Mouse (Mus musculus) spleen, postnatal 14 days (tissue): ENCODE data around the gene Mb21d2.

Experiments used
- DNase-seq, 2 experiments: peaks; one replicate each; pipeline ENCODE4 v3.0.0; 2021 to 2022; ENCODE audit warnings: low spot score in 2 of 2

Mb21d2 gene

GRCm38 (mm10) chr16:28866584-28867295, 62.7 kb downstream of the Mb21d2 start:
- no peak for DNase-seq

- DNase-seq, result no peak
These were observed 65.9 kb downstream of the Mb21d2 start for GRCm38 (mm10) chr16:28863616-28864015.

GRCm38 (mm10) chr16:28862093-28862492, 67.4 kb downstream of the Mb21d2 start:
- DNase-seq, result no peak

- DNase-seq, result no peak
These were observed 69.8 kb downstream of the Mb21d2 start for GRCm38 (mm10) chr16:28859678-28860077.

GRCm38 (mm10) chr16:28859009-28859288, 70.5 kb downstream of the Mb21d2 start:
- DNase-seq, result no peak

GRCm38 (mm10) chr16:28858210-28859008, 71.1 kb downstream of the Mb21d2 start:
- no peak for DNase-seq

GRCm38 (mm10) chr16:28851409-28851821, 78.1 kb downstream of the Mb21d2 start:
- no peak for DNase-seq

GRCm38 (mm10) chr16:28850881-28851280, 78.6 kb downstream of the Mb21d2 start:
- no peak for DNase-seq

GRCm38 (mm10) chr16:28846123-28846522, 83.3 kb downstream of the Mb21d2 start:
- no peak for DNase-seq

GRCm38 (mm10) chr16:28845336-28845735, 84.1 kb downstream of the Mb21d2 start:
- no peak for DNase-seq

GRCm38 (mm10) chr16:28841102-28841501, 88.4 kb downstream of the Mb21d2 start:
- DNase-seq, result no peak

- peak in 1 of 2 experiments; percentile 5 for DNase-seq
These were observed 89.1 kb downstream of the Mb21d2 start for GRCm38 (mm10) chr16:28840075-28840974.

- no peak for DNase-seq
These were observed 89.9 kb downstream of the Mb21d2 start for GRCm38 (mm10) chr16:28839575-28839974.

- DNase-seq, result no peak
These were observed 91.5 kb downstream of the Mb21d2 start for GRCm38 (mm10) chr16:28838016-28838415.

GRCm38 (mm10) chr16:28832085-28832635, 97.3 kb downstream of the Mb21d2 start:
- DNase-seq, result no peak

GRCm38 (mm10) chr16:28829263-28829955, 100.1 kb downstream of the Mb21d2 start:
- no peak for DNase-seq

- DNase-seq, result no peak
These were observed 104.7 kb downstream of the Mb21d2 start for GRCm38 (mm10) chr16:28824781-28825180.

- DNase-seq, result no peak
These were observed 107.7 kb downstream of the Mb21d2 start for GRCm38 (mm10) chr16:28821774-28822173.

- no peak for DNase-seq
These were observed 110.7 kb downstream of the Mb21d2 start for GRCm38 (mm10) chr16:28818749-28819285.

GRCm38 (mm10) chr16:28813290-28813689, 116.2 kb downstream of the Mb21d2 start:
- DNase-seq, result no peak

- DNase-seq, result no peak
These were observed 120.4 kb downstream of the Mb21d2 start for GRCm38 (mm10) chr16:28809089-28809488.
